Mouse (Mus musculus) heart, embryonic 15.5 days (tissue): ENCODE results near the gene Zzz3. TPM values are rescaled to one million over a fixed set of nuclear protein-coding genes. Genes with fewer than 3 reads are reported as not detected.
A peak's percentile ranks its signal among the peaks of the same experiment; 100 is the strongest.

Experiments used
- ATAC-seq: fragments of 200-750 bp; cut with Nextera tagmentation; replicated peaks from 2 replicates; pipeline ENCODE4 v1.8.0; 2017; ENCODE audit warnings: low read depth, moderate TSS enrichment; ENCODE audit not compliant: insufficient number of reproducible peaks, insufficient read depth, low FRiP score
- H3K27ac ChIP-seq: fragments of 300-500 bp; sonication (generic); 2 replicates; pipeline ENCODE4 v1.5.1; 2015; ENCODE audit warnings: mild to moderate bottlenecking, inconsistent platforms
- H3K27me3 ChIP-seq: fragments of 300-500 bp; sonication (generic); 2 replicates; pipeline ENCODE4 v1.6.1; 2015; ENCODE audit warnings: inconsistent platforms
- H3K36me3 ChIP-seq: fragments of 300-500 bp; sonication (generic); 2 replicates; pipeline ENCODE4 v1.6.1; 2015; ENCODE audit warnings: mild to moderate bottlenecking, inconsistent platforms
- H3K4me1 ChIP-seq: fragments of 300-500 bp; sonication (generic); replicated peaks from 2 replicates; pipeline ENCODE4 v1.6.1; 2015; ENCODE audit warnings: inconsistent platforms
- H3K4me2 ChIP-seq: fragments of 300-500 bp; sonication (generic); 2 replicates; pipeline ENCODE4 v1.6.1; 2015; ENCODE audit warnings: inconsistent platforms, mild to moderate bottlenecking, moderate library complexity
- H3K4me3 ChIP-seq: fragments of 300-500 bp; sonication (generic); 2 replicates; pipeline ENCODE4 v1.5.1; 2015; ENCODE audit warnings: mild to moderate bottlenecking, inconsistent platforms
- H3K9ac ChIP-seq: fragments of 300-500 bp; sonication (generic); 2 replicates; pipeline ENCODE4 v1.6.1; 2015; ENCODE audit warnings: mild to moderate bottlenecking, inconsistent platforms
- H3K9me3 ChIP-seq: fragments of 300-500 bp; sonication (generic); replicated peaks from 2 replicates; pipeline ENCODE4 v1.6.1; 2016; ENCODE audit warnings: inconsistent platforms
- WGBS: fragments of 180-500 bp; shearing (Covaris S2); methylation state at CpG from one replicate; pipeline ENCODE4 v1.1.7; 2015; ENCODE audit warnings: mixed read lengths; 5-methylcytosine and 5-hydroxymethylcytosine counted together
- polyA plus RNA-seq: library from polyadenylated mRNA; unstranded; fragments of >200 nt; fragmentation: Nextera tagmentation; extraction: Ambion mirVana; gene quantifications from 2 replicates; pipeline ENCODE4 v1.2.1, GENCODE M21; 2015

Zzz3 gene
- polyA plus RNA-seq, result 22.7 and 27.0 TPM in 2 replicates

DNA sequence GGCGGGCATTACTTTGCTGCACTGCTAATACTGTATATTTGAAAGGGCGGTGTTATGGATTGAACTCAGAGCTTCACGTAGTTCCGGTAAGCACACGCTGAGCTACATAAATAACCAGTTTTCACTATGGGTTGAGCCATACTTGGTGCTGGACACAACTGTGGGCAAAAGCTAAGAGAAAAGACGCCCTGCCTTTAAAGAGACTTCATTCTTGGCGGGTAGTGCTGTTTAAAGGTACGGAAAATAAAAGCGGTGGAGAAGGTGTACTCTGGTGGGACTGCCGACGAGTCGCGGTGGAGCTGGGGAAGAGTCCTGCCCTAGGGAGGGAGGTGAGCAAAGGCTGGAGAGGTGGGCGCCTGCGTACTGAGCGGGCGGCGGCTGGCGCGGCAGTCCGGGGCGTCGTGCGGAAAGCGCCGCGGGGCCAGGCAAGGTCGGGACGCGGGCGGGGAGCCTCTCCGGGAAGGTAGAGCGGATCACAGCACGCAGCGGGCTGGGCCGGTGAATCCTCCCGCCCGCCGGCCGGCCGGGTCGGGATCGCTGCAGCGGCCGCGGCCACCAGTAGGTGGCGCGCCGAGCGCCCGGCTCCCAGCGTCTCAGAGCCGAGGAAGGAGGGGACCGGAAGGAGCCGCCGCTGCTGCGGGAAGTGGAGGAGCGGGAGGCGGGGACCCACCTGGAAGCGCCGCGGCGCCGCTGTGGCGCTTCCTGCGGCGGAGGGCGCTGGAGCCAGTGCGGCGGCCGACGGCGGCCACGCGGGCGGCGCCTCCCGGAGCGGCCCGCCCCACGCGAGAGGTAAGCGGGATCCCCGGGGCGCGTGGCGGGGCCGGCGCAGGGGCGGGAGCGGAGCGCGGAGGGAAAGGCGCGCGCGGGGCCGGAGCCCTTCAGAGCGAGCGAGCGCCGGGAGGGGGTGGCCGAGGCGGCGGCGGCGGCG lies at the start of gene Zzz3:
Gene Zzz3, plus strand, starts transcription at position 124 of the 928 bp plus-strand sequence.
- H3K27me3 ChIP-seq, result no peaks in the 10 kb centered on the region
- H3K4me1 ChIP-seq, result peaks cover 36% of the 10 kb centered on the region
- ATAC-seq, result peak; percentile 93
- peak within 1 kb of the TSS; percentile 94 for H3K9ac ChIP-seq
- H3K36me3 ChIP-seq, result peaks cover 14% of the 10 kb centered on the region
- peak within 1 kb of the TSS; percentile 100 for H3K27ac ChIP-seq
- H3K9me3 ChIP-seq, result no peaks in the 10 kb centered on the region
- WGBS, result under 1% methylated on average over 99 of the region's 108 CpGs
- H3K4me2 ChIP-seq, result peak within 1 kb of the TSS; percentile 81
- peak within 1 kb of the TSS; percentile 91 for H3K4me3 ChIP-seq

DNA sequence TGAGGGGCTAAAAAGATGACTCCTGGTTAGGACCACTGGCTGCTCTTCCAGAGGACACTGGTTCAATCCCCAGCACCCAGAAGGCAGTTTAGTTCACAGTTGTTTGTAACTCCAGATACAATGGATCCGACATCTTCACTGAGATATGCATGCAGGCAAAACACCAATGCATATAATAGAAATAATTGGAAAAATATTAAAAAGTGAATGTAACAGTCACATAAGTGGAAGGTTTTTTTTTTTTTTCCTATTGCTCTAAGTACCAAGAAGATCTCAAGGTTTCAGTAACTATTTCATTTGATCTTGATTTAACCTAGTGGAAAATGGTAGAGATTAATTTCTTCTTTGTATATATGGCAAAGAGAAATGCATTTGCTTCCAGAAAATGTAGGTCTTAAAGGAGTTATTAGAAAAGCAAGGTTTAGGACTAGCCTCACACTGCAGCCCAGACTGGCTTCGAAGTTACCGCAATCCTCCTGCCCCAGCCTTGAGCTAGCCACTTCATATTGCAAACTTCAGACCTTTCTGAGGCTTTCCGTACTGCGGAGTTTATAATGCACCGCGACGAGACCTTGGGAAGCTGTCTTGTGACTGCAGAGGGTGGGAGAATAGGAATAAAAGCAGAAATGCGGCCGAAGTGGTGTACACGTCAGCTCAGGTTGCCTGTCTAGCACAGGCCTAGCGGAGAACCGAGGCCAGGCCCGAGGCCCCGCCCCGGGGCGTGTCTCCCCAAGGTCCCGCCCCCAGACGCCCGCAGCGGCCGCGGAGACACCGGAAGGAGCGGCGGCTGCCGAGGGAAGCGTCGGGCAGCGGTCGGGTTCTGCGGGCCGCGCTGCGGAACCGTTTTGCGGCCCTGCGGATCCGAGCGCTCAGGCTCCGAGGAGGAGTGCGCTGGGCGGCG lies 49.3 kb upstream of the Zzz3 start, which contains the start of gene Usp33:
Gene Usp33, plus strand, starts transcription at position 747 of the 901 bp plus-strand sequence.
- H3K27ac ChIP-seq, result peak within 1 kb of the TSS; percentile 69
- H3K4me2 ChIP-seq, result peak within 1 kb of the TSS; percentile 63
- H3K4me3 ChIP-seq, result peak within 1 kb of the TSS; percentile 65
- H3K9me3 ChIP-seq, result no peaks in the 10 kb centered on the region
- peaks cover 23% of the 10 kb centered on the region for H3K4me1 ChIP-seq
- peak; percentile 97 for ATAC-seq
- 6% methylated on average over 42 of the region's 44 CpGs for WGBS
- H3K27me3 ChIP-seq, result no peaks in the 10 kb centered on the region
- no peaks in the 10 kb centered on the region for H3K36me3 ChIP-seq
- H3K9ac ChIP-seq, result peak within 1 kb of the TSS; percentile 81

DNA sequence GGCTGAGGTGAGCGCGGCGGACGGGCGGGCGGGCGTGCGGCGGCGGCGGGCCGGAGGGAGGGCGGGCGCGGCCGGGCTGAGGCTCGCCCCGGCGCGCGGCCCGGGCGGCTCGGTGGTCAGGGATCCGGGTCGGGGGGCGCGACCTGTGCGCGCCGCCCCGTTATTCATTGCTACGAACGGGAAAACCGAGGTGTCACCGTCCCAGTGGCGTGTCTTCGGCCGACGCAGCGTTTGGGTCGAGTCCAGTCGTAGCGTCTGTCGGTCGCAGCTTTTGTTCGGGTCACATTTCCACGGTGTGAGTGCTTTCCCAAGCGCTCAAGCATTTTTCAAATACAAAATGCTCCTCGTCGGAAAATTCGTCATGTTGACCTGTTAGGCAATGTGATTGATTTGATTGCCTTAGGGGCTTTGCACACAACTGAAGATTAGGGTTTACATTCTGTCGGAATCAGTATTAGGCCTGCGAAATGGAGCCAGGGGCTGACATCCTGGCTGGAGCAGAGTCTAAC lies 48.6 kb upstream of the Zzz3 start:
- Histone ChIP-seq H3K9me3 (no peaks in the 10 kb centered on the region), H3K4me2 (peak overlapping the region; percentile 63), H3K27ac (peak overlapping the region; percentile 69), H3K27me3 (no peaks in the 10 kb centered on the region), H3K36me3 (no peaks in the 10 kb centered on the region), H3K4me3 (peak overlapping the region; percentile 65), H3K4me1 (peaks cover 23% of the 10 kb centered on the region), H3K9ac (peak overlapping the region; percentile 81)
- under 1% methylated on average over 42 of the region's 54 CpGs for WGBS
- peak; percentile 68 for ATAC-seq

DNA sequence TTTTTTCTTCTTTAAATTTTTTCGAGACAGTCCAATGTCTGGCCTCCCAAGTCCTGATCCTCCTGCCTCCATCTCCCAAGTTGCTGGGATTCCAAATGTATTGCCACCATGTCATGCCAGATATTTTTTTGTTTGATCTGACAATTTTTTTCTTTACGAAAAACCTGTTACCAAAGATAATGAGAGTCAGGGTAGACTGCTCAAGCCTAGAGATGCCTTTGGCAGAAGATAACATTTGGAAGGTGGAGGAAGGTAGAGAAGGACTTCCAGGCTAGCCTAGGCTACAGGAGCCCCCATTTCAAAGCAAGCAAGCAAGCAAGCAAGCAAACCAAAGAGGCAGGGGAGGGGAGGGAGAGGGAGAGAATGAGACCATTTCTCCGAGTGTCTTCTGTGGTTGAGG lies 48.0 kb upstream of the Zzz3 start:
- Histone ChIP-seq H3K9ac (peak overlapping the region; percentile 81), H3K27me3 (no peaks in the 10 kb centered on the region), H3K9me3 (no peaks in the 10 kb centered on the region), H3K36me3 (no peaks in the 10 kb centered on the region), H3K4me3 (peak overlapping the region; percentile 65), H3K4me2 (peak overlapping the region; percentile 63), H3K4me1 (peaks cover 23% of the 10 kb centered on the region), H3K27ac (no peak overlapping the region)
- 39% methylated on average over 3 of the region's 3 CpGs for WGBS
- no peak for ATAC-seq

DNA sequence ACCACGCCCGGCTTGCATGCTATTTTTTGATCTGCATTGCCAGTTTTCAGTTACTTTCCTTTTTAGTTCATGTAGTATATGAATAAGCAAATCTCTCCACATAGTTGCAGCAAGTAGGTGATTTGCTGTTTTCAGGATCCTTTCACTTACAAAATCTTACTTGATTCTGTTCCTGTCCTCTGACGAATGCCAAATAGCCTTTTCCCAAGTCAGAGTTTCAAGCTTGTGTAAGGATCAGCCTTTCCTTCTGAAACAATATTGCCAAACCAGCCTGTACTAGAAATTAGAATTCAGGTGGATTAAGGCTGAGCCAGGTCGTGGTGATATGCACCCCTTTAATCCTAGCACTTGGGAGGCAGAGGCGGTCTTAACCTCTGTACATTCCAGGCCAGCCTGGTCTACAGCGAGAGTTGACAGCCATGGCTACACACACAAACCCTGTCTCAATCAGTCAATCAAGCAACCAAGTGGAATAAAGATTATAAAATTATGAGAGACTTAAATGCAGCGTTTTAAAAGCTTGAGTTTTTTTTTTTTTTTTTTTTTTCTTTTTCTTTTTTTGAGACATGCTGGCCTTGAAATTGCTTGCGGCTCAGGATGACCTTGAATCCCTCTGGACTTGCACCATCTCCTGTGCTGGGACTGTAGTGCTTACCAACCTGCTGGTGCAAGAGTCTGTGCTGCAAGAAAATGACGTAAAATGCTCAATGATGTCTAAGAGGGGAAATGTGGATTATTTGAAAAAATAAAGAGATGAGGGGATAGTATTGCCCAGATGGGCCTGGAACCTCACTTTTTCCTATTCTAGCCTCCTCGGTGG lies 47.1 kb upstream of the Zzz3 start:
- H3K4me3 ChIP-seq, result no peak overlapping the region
- H3K9ac ChIP-seq, result no peak overlapping the region
- no peak for ATAC-seq
- no peak overlapping the region for H3K27ac ChIP-seq
- H3K36me3 ChIP-seq, result no peaks in the 10 kb centered on the region
- H3K4me1 ChIP-seq, result peaks cover 23% of the 10 kb centered on the region
- no peaks in the 10 kb centered on the region for H3K27me3 ChIP-seq
- H3K9me3 ChIP-seq, result no peaks in the 10 kb centered on the region
- WGBS, result 83% methylated on average over 10 of the region's 10 CpGs
- H3K4me2 ChIP-seq, result 0 out of 2 replicates have a peak overlapping the region, but pooled peaks have one; percentile 3

DNA sequence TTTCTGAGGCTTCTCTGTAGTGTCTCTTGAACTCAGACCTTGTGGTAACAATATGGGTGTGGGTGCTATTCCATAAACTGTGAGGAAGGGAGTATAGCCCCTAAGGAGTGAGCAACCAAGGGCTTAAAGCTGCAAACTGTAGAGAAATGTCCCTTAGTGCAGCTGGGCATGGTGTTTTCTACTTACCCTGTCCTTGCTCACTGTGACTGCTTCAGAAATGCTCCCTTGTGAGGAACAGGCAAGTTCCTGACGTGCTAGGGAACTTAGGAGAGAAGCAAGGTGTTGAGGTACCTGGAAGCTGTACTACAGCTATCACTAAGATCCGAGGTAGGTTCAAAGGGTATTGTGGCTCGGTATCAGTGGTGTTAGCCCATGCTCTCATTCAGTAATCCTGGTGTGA lies 44.8 kb upstream of the Zzz3 start:
- ATAC-seq, result no peak
- Histone ChIP-seq H3K9ac (no peak overlapping the region), H3K27me3 (no peaks in the 10 kb centered on the region), H3K9me3 (no peaks in the 10 kb centered on the region), H3K4me3 (no peak overlapping the region), H3K4me2 (no peak overlapping the region), H3K27ac (no peak overlapping the region), H3K36me3 (no peaks in the 10 kb centered on the region), H3K4me1 (peaks cover 23% of the 10 kb centered on the region)
- WGBS, result 62% methylated on average over 3 of the region's 3 CpGs

DNA sequence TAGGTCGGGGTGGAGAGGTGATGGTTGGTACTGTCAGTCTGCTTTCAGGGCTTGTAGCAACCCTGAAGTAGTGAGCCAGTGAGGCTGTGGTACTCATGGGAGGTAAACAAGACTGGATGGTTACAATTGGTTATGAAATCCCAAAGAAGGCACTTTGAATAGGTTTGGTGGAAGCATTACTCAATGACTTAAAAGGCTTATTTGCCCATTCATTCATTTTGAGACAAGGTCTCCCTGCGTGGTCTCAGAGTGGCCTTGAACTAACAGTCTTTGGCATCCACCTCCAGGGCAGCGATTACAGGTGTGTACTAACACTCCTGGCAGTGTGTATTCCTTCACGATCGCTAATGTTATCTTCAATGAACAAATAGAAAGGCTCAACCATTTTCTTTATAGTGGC lies 44.3 kb upstream of the Zzz3 start:
- Histone ChIP-seq H3K9me3 (no peaks in the 10 kb centered on the region), H3K9ac (no peak overlapping the region), H3K4me2 (no peak overlapping the region), H3K4me1 (peaks cover 23% of the 10 kb centered on the region), H3K27me3 (no peaks in the 10 kb centered on the region), H3K36me3 (no peaks in the 10 kb centered on the region), H3K27ac (no peak overlapping the region), H3K4me3 (no peak overlapping the region)
- ATAC-seq, result no peak
- WGBS, result 84% methylated on average over 5 of the region's 5 CpGs

DNA sequence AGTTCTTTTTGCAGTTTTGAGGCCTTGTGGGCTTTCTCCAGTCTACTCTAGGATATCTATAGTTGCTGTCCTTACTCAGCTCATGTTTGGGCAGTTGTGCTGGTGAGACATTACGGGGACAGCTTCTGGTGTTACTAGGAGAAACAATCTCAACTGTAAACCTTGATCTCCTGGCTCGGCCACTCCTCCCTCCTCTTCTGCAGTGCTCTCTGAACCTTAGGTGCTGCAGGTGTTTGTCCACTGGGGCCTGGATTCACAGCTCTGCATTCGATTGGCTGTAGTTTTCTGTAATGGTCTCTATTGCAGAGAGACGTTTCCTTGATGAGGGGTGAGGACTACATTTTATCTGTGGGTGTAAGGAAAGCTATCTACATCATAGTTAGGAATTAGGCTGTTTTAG lies 43.0 kb upstream of the Zzz3 start:
- H3K27me3 ChIP-seq, result no peaks in the 10 kb centered on the region
- H3K9ac ChIP-seq, result no peak overlapping the region
- no peak for ATAC-seq
- H3K4me3 ChIP-seq, result no peak overlapping the region
- H3K27ac ChIP-seq, result no peak overlapping the region
- H3K4me1 ChIP-seq, result peaks cover 20% of the 10 kb centered on the region
- no peaks in the 10 kb centered on the region for H3K9me3 ChIP-seq
- 81% methylated on average over 4 of the region's 4 CpGs for WGBS
- H3K36me3 ChIP-seq, result no peaks in the 10 kb centered on the region
- no peak overlapping the region for H3K4me2 ChIP-seq

DNA sequence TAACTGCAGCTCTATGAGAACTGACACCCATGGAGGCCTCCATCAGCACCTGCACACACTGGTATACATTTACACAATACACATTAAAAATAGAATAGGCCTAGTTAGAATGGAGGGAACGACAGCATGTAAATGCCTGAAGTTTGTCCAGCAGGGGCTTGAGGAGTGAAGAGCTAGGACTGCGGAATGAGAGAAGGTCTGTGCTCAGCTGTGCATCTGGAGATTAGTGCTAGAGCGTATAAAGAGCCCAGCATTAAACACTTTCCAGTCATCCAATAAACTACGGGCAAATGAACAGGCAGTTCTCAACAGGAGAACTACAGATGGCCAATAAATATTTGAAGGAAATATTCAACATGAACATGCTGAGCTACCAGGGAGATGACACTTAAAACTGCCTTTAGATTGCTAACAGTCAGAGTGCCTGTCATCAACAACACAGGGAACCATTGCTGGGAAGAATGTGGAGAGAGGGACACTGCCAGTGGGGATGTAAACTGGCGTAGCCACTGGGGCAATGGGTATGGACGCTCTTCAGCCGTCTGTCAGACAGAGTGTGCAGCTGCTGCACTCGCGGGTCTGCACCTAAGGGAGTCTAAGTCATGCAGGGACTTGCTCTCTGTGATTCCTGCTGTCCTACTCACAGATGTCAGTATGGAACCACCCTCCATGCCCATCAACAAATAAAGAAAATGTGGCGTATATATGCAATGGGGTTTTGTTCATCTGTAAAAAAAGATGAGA lies 41.7 kb upstream of the Zzz3 start:
- Histone ChIP-seq H3K36me3 (peaks cover 2% of the 10 kb centered on the region; the same call in 1 of the 2 replicates), H3K27ac (no peak overlapping the region), H3K9me3 (no peaks in the 10 kb centered on the region), H3K9ac (no peak overlapping the region), H3K4me1 (peaks cover 12% of the 10 kb centered on the region), H3K4me3 (no peak overlapping the region), H3K4me2 (no peak overlapping the region), H3K27me3 (no peaks in the 10 kb centered on the region)
- WGBS, result 73% methylated on average over 10 of the region's 10 CpGs
- ATAC-seq, result no peak

DNA sequence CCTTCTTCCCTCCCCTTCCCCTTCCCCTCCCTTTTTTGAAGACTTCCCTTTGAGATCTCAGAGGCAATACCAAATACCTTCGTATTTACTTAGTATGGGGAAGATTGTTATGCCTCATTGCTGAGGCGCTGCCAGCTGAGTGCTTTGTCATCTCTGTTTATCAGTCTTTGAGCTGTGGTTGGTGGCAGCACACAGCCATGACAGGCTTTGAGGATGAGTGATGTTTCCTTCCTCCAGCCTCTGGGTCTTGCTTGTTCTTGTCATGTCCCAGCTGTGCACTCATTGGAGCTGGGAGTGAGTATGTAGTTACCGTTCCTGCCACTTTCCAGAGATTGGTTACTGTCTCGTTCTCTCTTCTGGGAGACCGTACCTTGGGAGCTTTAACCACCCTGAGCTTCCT lies 39.9 kb upstream of the Zzz3 start:
- H3K4me1 ChIP-seq, result peaks cover 4% of the 10 kb centered on the region; the same call in 1 of the 2 replicates
- WGBS, result 40% methylated on average over 5 of the region's 5 CpGs
- H3K4me2 ChIP-seq, result no peak overlapping the region
- ATAC-seq, result no peak
- no peak overlapping the region for H3K4me3 ChIP-seq
- no peaks in the 10 kb centered on the region for H3K9me3 ChIP-seq
- no peak overlapping the region for H3K9ac ChIP-seq
- no peak overlapping the region for H3K27ac ChIP-seq
- H3K27me3 ChIP-seq, result no peaks in the 10 kb centered on the region
- H3K36me3 ChIP-seq, result peaks cover 15% of the 10 kb centered on the region
